Mouse (Mus musculus) gastrocnemius, postnatal 14 days (tissue): ENCODE results near the gene Gadd45b. TPM values are rescaled to one million over a fixed set of nuclear protein-coding genes. Genes with fewer than 3 reads are reported as not detected.

ENCODE experiments used
- DNase-seq: peaks from one replicate; pipeline ENCODE4 v3.0.0; 2021; ENCODE audit warnings: mixed read lengths
- intact Hi-C: fragments of 180-260 bp; cut with DNase I; formaldehyde crosslinking; loops from one replicate; pipeline ENCODE4 v1.15.1; 2025; ENCODE audit warnings: low total_unique reads
- total RNA-seq, 2 experiments: library from RNA; stranded (reverse); gene quantifications; 2 replicates each; pipeline ENCODE4 v1.2.3; 2021

Gene Gadd45b
- total RNA-seq, 2 experiments from 2014 or later: 21.5 to 28.7 TPM

DNA sequence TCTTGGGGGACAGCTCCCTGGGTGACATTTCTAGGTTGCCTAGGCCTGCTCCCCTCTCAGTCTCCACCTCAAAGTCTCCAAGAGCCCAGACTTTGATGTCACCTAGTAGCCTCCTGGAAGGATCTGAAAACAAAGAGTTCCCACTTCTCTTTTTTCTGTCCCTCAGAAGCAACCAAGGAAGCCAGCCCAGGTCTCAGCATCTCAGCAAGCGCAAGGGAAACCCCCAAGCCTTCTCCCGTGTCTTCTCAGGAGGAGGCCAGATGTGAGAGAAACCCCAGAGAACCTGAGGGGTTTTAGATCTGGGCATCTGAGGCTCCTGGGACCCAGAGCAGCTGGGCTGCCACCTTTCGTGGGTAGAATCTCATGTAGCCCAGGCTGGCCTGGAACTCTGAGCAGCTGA lies 39.4 kb downstream of the Gadd45b start:
- intact Hi-C loops: loop anchor here (5.0 kb wide), 1 partner anchor 507 kb away; no protein-coding TSS in a partner anchor
- no peak for DNase-seq

DNA sequence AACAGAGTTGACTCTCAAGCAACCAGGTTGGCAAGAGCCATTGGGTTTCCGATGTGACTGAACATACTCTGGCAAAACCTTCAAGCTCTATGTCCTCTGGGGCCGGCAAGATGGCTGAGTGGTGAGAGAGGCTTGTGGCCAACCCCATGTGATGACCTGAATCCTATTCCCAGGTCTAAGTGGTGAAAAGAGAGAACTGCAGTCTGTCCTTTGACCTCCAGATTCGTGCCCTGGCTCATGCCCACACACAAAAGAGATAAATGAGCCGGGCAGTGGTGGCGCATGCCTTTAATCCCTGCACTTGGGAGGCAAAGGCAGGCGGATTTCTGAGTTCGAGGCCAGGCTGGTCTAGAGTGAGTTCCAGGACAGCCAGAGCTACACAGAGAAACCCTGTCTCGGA lies 40.3 kb downstream of the Gadd45b start:
- intact Hi-C loops: no loop called here
- no peak for DNase-seq

DNA sequence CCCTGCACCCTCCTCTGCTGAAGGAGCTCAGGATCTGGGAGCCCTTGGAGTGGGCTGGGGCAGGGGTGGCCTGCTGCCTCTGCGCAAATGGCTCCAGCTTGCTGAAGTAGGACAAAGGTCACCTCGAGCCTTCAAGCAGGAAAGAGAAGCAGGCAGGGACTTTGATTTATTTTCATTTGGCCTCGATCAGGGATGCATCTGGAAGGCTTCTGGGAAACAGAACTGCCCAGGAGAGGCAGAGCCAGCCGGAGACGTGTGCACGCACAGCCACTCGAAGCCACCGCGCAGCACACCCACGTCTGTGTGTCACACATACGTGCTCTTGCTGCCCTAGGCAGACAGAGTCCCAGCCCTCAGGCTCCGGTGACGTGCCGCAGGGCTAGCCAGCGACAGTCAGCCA lies 41.7 kb downstream of the Gadd45b start:
- intact Hi-C loops: no loop called here
- DNase-seq: no peak

DNA sequence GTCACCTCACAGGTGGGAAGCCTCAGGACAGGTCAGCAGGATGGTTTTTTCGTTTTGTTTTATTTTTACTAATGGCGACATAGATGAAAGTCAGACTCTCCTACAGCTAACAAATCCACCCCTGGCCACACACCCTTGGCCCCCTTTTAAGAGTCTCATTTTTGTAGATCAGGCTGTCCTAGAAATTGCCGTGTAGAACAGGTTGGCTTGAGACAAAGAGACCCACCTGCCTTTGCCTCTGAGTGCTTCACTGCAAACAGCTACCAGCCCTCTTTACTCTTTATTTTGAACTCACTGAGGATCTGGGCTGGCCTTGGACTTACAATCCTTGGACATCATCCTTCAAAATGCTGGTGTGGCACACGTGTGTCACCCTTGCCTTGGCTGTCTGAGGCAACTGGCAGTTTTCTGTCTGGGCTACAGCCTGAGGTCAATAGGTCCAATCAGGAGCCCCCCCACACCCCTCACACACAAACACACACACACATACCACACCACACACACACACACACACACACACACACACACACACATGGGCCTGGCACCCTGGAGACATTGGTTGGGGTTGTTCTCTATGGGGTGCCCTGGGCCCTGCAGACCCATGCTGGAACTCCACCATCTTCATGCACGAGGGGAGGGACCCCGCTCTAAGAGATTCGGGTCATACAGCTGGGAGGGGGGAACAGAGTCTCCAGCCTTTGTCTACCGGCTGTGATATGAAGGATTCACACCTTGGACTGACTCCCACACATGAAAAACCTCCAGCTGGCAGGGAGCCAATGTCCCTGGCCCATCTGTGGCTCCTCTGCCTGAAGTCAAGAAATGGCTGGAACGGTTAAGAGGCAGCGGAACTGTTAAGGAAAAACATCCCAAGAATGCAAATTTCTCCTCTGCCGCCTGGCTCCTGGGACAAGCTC lies 42.5 kb downstream of the Gadd45b start:
- no peak for DNase-seq
- intact Hi-C loops: no loop called here

GRCm38 (mm10) chr10:80973722-80974121 lies 43.8 kb downstream of the Gadd45b start:
- intact Hi-C loops: no loop called here

DNA sequence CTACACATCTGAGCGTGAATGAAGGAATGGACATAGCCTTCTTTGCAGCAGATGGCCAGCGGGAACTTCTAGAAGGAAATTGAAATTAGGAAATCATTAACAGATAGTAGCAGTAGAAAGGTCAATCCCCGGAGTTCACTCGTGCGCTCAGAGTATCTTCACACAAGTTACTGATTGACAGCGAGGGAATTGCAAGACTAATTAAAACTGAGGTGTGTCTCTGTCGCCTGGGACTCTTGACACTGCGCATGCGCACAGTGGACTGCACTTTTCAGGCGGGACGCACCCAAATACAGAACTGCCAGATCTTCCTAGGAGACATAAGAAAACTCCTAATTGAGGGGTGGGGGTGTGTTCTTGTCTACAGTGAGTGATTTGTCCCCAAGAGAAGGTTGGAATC lies 45.6 kb downstream of the Gadd45b start:
- DNase-seq: no peak
- intact Hi-C loops: no loop called here

More at GRCm38 (mm10) chr10:80973722-80974121, 43.8 kb downstream of the Gadd45b start:
- DNase-seq: no peak

GRCm38 (mm10) chr10:80981564-80982112 lies 51.8 kb downstream of the Gadd45b start:
- intact Hi-C loops: no loop called here
- no peak for DNase-seq

Other genes with a start within 250 kb of the Gadd45b start
- gene Mob3a, start 228.1 kb upstream of the Gadd45b start, total RNA-seq: 1 to 10 TPM; 5.5 to 7.4 TPM
- 1 to 10 TPM; 3.2 to 3.5 TPM for gene Izumo4, start 227.9 kb upstream of the Gadd45b start, total RNA-seq
- gene Ap3d1, start 187.8 kb upstream of the Gadd45b start, total RNA-seq: 10 to 100 TPM; 23.7 to 25.2 TPM
- gene Dot1l, start 174.9 kb upstream of the Gadd45b start, total RNA-seq: 10 to 100 TPM; 25.5 to 26.1 TPM
- gene Sf3a2, start 131.9 kb upstream of the Gadd45b start, total RNA-seq: 10 to 100 TPM; 23.6 to 30.0 TPM
- 10 to 100 TPM; 21.4 to 23.1 TPM for gene Plekhj1, start 131.4 kb upstream of the Gadd45b start, total RNA-seq
- gene Amh, start 124.8 kb upstream of the Gadd45b start, total RNA-seq: under 1 TPM in 1 of 2 experiments, not detected in 1; 0.25 TPM
- gene Jsrp1, start 116.6 kb upstream of the Gadd45b start, total RNA-seq: 100 to 1,000 TPM; 345 to 379 TPM
- gene Oaz1, start 103.4 kb upstream of the Gadd45b start, total RNA-seq: 100 to 1,000 TPM; 787 to 812 TPM
- 10 to 100 TPM; 11.3 to 24.5 TPM for gene Lingo3, start 86.0 kb upstream of the Gadd45b start, total RNA-seq
- gene Lsm7, start 74.9 kb upstream of the Gadd45b start, total RNA-seq: 10 to 100 TPM; 24.5 to 27.7 TPM
- 10 to 100 TPM; 24.0 to 28.1 TPM for gene Sppl2b, start 74.8 kb upstream of the Gadd45b start, total RNA-seq
- under 1 TPM in 1 of 2 experiments, not detected in 1; 0.06 TPM for gene Tmprss9, start 58.2 kb upstream of the Gadd45b start, total RNA-seq
- gene Timm13, start 29.1 kb upstream of the Gadd45b start, total RNA-seq: 100 to 1,000 TPM; 114 to 125 TPM
- gene Lmnb2, start 11.8 kb upstream of the Gadd45b start, total RNA-seq: 10 to 100 TPM in 1 of 2 experiments, 1 to 10 TPM in 1; 9.4 to 14.3 TPM
- 1 to 10 TPM in 1 of 2 experiments, under 1 TPM in 1; 0.44 to 1.1 TPM for gene Gng7, start 84.9 kb downstream of the Gadd45b start, total RNA-seq
- gene Diras1, start 95.6 kb downstream of the Gadd45b start, total RNA-seq: under 1 TPM; 0.24 to 0.72 TPM
- 10 to 100 TPM; 11.3 to 11.9 TPM for gene Slc39a3, start 107.4 kb downstream of the Gadd45b start, total RNA-seq
- 10 to 100 TPM; 78.6 to 79.9 TPM for gene Sgta, start 130.1 kb downstream of the Gadd45b start, total RNA-seq
- gene Thop1, start 140.0 kb downstream of the Gadd45b start, total RNA-seq: 10 to 100 TPM; 22.4 to 23.0 TPM
- gene Creb3l3, start 168.8 kb downstream of the Gadd45b start, total RNA-seq: 1 to 10 TPM in 1 of 2 experiments, under 1 TPM in 1; 0.53 to 1.1 TPM
- 100 to 1,000 TPM; 163 to 171 TPM for gene Map2k2, start 175.8 kb downstream of the Gadd45b start, total RNA-seq
- 10 to 100 TPM; 28.2 to 30.1 TPM for gene Zbtb7a, start 205.1 kb downstream of the Gadd45b start, total RNA-seq
- 10 to 100 TPM; 12.3 to 12.8 TPM for gene Pias4, start 237.8 kb downstream of the Gadd45b start, total RNA-seq
- 100 to 1,000 TPM; 892 to 898 TPM for gene Eef2, start 246.6 kb downstream of the Gadd45b start, total RNA-seq